Mouse (Mus musculus): ENCODE measurements around the gene Slc39a3. TPM values are rescaled to one million over a fixed set of nuclear protein-coding genes. Genes with fewer than 3 reads are reported as not detected.
"Not testable (repeated sequence)": the region's sequence is repeated elsewhere in the genome, so short reads cannot be mapped to it uniquely, and the experiment has no call there.

Gene Slc39a3
- polyA plus RNA-seq, 1 experiment = 75.2 TPM

DNA sequence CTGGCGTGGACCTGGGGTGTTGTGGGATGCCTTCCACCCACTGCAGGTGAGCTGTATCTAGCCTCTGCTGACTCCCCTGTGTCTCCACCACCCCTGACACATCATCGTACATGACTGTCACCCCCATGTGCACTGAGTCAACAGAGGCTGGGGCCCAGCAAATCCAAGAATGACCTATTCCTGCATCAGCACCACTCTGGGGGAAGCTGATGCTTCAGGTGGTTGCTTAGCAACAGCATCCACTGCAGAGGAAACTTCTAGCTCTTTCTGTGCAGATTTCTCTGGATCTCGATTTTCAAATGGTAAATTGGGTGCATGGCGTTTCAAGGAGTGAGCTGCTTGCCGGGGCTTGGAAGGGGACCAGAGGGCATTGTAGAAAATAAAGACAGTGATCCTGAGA lies 44.0 kb downstream of the Slc39a3 start:
- no peak overlapping the region for H3K4me3 ChIP-seq (replicated peaks; ENCODE audit: insufficient read depth, low read depth, low read length)
- TF ChIP-seq CTCF (IDR thresholded peaks at IDR 0.05; ENCODE audit: borderline replicate concordance, insufficient read depth, low read depth, low read length) (no peak), POLR2A (IDR thresholded peaks at IDR 0.05; ENCODE audit: borderline replicate concordance, insufficient read depth, low read length) (no peak)
- no peak for DNase-seq
- no peaks in the 10 kb centered on the region for H3K27me3 ChIP-seq (ENCODE audit: control insufficient read depth, insufficient read depth, low read length)
- no peak overlapping the region for H3K27ac ChIP-seq (ENCODE audit: insufficient read depth, low read length)
- H3K4me1 ChIP-seq (ENCODE audit: control insufficient read depth, insufficient read depth, low read length) = no peaks in the 10 kb centered on the region
- 74% methylated on average over 5 of the region's 5 CpGs for WGBS

DNA sequence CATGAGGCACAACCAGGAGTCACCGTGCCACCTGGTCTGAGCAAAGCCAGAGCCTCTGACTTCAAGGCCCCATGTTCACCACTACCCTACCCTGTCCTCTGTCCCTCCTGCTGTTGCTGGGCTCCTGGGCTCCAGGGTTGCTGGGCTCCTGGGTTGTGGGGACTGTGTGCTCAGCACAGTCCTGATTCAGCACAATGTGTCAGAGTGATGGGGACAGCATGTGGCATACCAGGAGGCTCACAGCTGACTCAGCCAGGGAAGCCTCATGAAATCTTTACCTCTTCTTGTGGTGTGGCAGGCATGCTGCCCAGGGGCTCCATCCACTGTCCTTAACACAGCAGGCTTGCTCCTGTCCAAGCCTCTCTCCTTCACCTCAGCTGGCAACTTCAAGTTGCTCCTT lies 45.3 kb downstream of the Slc39a3 start:
- Histone ChIP-seq H3K27ac (ENCODE audit: insufficient read depth, low read length) (no peak overlapping the region), H3K4me3 (replicated peaks; ENCODE audit: insufficient read depth, low read depth, low read length) (no peak overlapping the region), H3K4me1 (ENCODE audit: control insufficient read depth, insufficient read depth, low read length) (no peaks in the 10 kb centered on the region; the same call in 1 of the 2 replicates), H3K27me3 (ENCODE audit: control insufficient read depth, insufficient read depth, low read length) (no peaks in the 10 kb centered on the region)
- 86% methylated on average over 1 of the region's 1 CpGs for WGBS
- no peak for TF ChIP-seq POLR2A (IDR thresholded peaks at IDR 0.05; ENCODE audit: borderline replicate concordance, insufficient read depth, low read length)
- TF ChIP-seq CTCF (IDR thresholded peaks at IDR 0.05; ENCODE audit: borderline replicate concordance, insufficient read depth, low read depth, low read length) = no peak
- no peak for DNase-seq

DNA sequence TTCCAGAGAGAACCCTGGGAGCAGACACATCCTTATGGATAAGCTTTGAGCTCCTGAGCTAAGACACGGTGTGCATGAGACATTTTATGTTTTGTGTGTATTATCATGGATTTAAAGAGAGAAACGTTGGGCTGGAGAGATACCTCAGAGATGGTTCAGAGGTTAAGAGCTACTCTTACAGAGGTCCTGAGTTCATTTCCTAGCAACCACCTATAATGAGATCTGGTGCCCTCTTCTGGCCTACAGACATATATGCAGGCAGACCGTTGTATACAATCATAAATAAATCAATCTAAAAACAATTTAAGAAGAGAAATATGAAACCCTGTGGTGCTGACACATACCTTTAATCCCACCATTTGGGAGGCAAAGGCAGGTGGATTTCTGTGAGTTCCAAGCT lies 46.2 kb downstream of the Slc39a3 start:
- H3K27me3 ChIP-seq (ENCODE audit: control insufficient read depth, insufficient read depth, low read length) = no peaks in the 10 kb centered on the region
- no peaks in the 10 kb centered on the region; the same call in 1 of the 2 replicates for H3K4me1 ChIP-seq (ENCODE audit: control insufficient read depth, insufficient read depth, low read length)
- no peak overlapping the region for H3K27ac ChIP-seq (ENCODE audit: insufficient read depth, low read length)
- H3K4me3 ChIP-seq (replicated peaks; ENCODE audit: insufficient read depth, low read depth, low read length) = no peak overlapping the region
- WGBS = 21% methylated on average over 3 of the region's 3 CpGs
- DNase-seq = no peak
- TF ChIP-seq POLR2A (IDR thresholded peaks at IDR 0.05; ENCODE audit: borderline replicate concordance, insufficient read depth, low read length) (no peak), CTCF (IDR thresholded peaks at IDR 0.05; ENCODE audit: borderline replicate concordance, insufficient read depth, low read depth, low read length) (no peak)

DNA sequence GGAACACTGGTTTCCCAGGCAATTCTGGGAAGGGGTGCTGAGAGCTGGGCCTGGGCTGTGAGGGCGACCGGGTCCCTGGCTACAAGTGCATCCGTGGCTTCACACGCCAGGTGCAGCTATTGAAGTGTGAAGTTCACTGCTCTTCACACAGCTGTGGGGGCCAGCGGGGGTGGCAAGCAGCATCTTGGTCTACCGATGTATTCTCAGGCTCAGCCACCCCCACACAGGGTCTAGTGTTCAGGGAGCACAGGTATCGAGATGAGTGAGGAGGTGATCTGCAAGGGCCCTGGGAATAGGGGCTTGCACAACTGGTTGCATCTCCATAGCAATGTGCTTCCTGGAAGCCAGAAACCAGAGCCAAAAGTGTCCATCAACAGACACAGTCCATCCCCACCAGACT lies 46.8 kb downstream of the Slc39a3 start:
- no peak for DNase-seq
- Histone ChIP-seq H3K4me3 (replicated peaks; ENCODE audit: insufficient read depth, low read depth, low read length) (no peak overlapping the region), H3K27ac (ENCODE audit: insufficient read depth, low read length) (no peak overlapping the region), H3K4me1 (ENCODE audit: control insufficient read depth, insufficient read depth, low read length) (no peaks in the 10 kb centered on the region; the same call in 1 of the 2 replicates), H3K27me3 (ENCODE audit: control insufficient read depth, insufficient read depth, low read length) (no peaks in the 10 kb centered on the region)
- whole genome bisulfite sequencing = 65% methylated on average over 7 of the region's 7 CpGs
- TF ChIP-seq POLR2A (IDR thresholded peaks at IDR 0.05; ENCODE audit: borderline replicate concordance, insufficient read depth, low read length) (no peak), CTCF (IDR thresholded peaks at IDR 0.05; ENCODE audit: borderline replicate concordance, insufficient read depth, low read depth, low read length) (no peak)

DNA sequence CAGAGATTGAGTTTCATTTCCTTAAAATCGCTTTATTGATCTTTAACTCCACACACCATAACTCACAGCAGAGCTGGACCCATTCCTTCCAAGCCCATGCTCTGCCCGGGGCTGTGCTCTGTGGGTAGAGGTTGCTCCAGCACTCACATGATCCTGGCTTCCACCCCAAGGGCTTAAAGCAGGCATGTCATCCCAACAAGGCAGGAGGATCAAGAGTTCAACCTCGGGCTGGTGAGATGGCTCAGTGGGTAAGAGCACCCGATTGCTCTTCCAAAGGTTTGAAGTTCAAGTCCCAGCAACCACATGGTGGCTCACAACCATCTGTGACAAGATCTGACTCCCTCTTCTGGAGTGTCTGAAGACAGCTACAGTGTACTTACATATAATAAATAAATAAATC lies 47.4 kb downstream of the Slc39a3 start:
- H3K27ac ChIP-seq (ENCODE audit: insufficient read depth, low read length); H3K4me3 ChIP-seq (replicated peaks; ENCODE audit: insufficient read depth, low read depth, low read length); H3K4me1 ChIP-seq (ENCODE audit: control insufficient read depth, insufficient read depth, low read length); DNase-seq; H3K27me3 ChIP-seq (ENCODE audit: control insufficient read depth, insufficient read depth, low read length): not testable (repeated sequence)
- WGBS = 64% methylated on average over 4 of the region's 4 CpGs

DNA sequence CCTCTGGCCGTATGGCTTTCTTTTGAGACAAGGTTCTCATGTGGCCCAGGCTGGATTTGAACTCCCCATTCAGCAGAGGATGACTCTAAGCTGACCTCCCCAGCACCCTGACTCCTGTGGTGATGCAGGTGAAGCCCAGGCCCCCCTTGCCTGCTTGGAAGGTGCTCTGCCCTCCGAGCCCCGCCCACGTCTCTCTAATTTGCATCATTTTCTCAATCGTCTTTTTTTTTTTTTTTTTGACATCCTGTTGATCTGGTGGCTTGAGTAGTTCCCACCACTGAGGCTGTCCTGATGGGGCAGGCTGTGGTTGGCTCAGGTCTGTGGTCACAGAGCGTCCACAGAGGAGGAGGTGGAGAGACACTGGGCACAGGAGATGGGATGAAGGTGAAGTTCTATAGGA lies 47.8 kb downstream of the Slc39a3 start:
- no peak for DNase-seq
- Histone ChIP-seq H3K4me3 (replicated peaks; ENCODE audit: insufficient read depth, low read depth, low read length) (no peak overlapping the region), H3K27me3 (ENCODE audit: control insufficient read depth, insufficient read depth, low read length) (no peaks in the 10 kb centered on the region), H3K4me1 (ENCODE audit: control insufficient read depth, insufficient read depth, low read length) (peaks cover 4% of the 10 kb centered on the region), H3K27ac (ENCODE audit: insufficient read depth, low read length) (no peak overlapping the region)
- 76% methylated on average over 6 of the region's 6 CpGs for WGBS
- TF ChIP-seq POLR2A (IDR thresholded peaks at IDR 0.05; ENCODE audit: borderline replicate concordance, insufficient read depth, low read length) (no peak), CTCF (IDR thresholded peaks at IDR 0.05; ENCODE audit: borderline replicate concordance, insufficient read depth, low read depth, low read length) (no peak)

DNA sequence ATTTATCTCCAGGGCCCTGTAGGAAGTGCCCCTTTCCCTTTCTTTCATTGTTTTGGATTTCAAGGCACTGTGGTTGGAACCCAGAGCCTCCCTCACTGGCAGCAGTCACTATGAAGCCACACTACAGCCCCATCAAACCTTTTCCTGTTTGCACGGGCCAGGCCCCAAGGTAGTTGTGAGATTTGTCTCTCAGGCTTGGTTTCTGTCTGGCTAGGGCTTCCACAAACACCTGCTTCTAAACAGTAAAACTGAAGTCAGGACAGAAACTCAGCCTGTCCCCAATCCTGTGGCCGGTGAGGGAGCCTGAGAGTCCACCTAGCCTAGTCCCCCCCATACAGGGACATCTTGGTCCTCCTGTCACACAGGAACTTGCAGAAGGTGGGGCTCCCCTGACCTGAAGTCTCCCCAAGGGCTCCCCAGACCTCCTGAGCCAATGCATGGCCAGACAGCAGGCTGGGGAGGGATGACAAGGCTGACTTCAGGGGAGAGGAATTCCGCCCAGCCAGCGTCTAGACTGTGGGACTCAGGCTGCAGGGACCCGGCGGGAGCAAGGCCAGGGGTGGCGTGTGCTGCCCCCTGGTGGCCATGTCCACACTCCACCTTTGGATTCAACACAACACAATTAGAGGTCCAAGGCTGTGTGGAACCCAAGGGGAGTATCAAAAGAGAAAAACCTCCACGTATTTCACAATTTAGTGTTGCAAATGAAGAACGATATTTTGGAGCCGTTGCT lies 49.4 kb downstream of the Slc39a3 start:
- H3K27me3 ChIP-seq (ENCODE audit: control insufficient read depth, insufficient read depth, low read length) = no peaks in the 10 kb centered on the region
- TF ChIP-seq POLR2A (IDR thresholded peaks at IDR 0.05; ENCODE audit: borderline replicate concordance, insufficient read depth, low read length) = no peak
- peak; percentile 99 for TF ChIP-seq CTCF (IDR thresholded peaks at IDR 0.05; ENCODE audit: borderline replicate concordance, insufficient read depth, low read depth, low read length)
- H3K4me1 ChIP-seq (ENCODE audit: control insufficient read depth, insufficient read depth, low read length) = peaks cover 4% of the 10 kb centered on the region
- H3K27ac ChIP-seq (ENCODE audit: insufficient read depth, low read length) = no peak overlapping the region
- WGBS = 16% methylated on average over 10 of the region's 10 CpGs
- peak; percentile 82 to 85 for DNase-seq
- no peak overlapping the region for H3K4me3 ChIP-seq (replicated peaks; ENCODE audit: insufficient read depth, low read depth, low read length)

DNA sequence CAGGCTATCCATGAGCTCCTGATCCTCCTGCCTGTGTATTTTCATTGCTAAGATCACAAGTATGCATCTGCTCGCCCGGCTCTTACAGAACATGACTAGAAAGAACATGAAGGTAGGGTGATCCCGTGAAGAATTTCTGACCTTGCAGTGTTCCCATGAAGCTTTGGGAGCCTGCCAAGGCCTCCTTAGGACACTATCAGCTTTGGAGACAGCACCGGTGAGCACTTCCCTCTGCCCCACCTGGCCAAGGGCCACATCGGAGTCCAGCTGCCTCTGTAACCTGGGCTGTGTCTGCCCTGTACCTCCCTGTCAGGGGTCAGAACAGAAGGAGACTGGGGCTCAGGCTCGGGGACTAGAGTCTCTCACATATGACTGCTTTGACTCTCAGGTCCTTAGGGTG lies 50.5 kb downstream of the Slc39a3 start:
- H3K27me3 ChIP-seq (ENCODE audit: control insufficient read depth, insufficient read depth, low read length) = no peaks in the 10 kb centered on the region
- TF ChIP-seq POLR2A (IDR thresholded peaks at IDR 0.05; ENCODE audit: borderline replicate concordance, insufficient read depth, low read length) (no peak), CTCF (IDR thresholded peaks at IDR 0.05; ENCODE audit: borderline replicate concordance, insufficient read depth, low read depth, low read length) (no peak)
- H3K4me3 ChIP-seq (replicated peaks; ENCODE audit: insufficient read depth, low read depth, low read length) = no peak overlapping the region
- no peak for DNase-seq
- no peak overlapping the region for H3K27ac ChIP-seq (ENCODE audit: insufficient read depth, low read length)
- WGBS = 67% methylated on average over 6 of the region's 6 CpGs
- peaks cover 4% of the 10 kb centered on the region for H3K4me1 ChIP-seq (ENCODE audit: control insufficient read depth, insufficient read depth, low read length)
